Mouse (Mus musculus): ENCODE measurements around the gene Bcar3. TPM values are rescaled to one million over a fixed set of nuclear protein-coding genes. Genes with fewer than 3 reads are reported as not detected.

Gene Bcar3
- polyA plus RNA-seq, 1 experiment from 2014 or later: 33.8 TPM

DNA sequence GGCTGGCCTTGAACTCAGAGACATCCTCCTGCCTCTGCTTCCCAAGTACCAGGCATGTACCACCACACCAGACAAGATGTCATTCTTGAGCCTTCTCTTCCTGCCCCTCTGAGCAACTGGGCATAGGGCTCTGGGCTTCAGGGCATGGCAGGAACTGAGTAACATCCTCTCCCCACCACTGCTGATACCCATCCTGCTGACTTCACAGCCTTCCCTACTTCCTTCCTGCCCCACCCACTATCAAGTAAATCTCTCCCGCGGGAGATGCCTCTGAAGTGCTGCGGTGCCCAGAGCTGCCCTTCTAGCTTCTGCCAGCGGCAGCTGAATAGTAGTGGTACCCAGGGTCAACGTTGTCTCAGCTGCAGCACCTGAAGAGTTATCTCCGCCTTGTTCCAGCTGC is 84.7 kb downstream of the Bcar3 start:
- H3K9ac ChIP-seq (ENCODE audit: low read depth, low read length): no peak overlapping the region
- no peak overlapping the region for H3K4me3 ChIP-seq (ENCODE audit: low read depth, low read length)
- ATAC-seq: no peak
- no peak overlapping the region for H3K4me2 ChIP-seq (replicated peaks; ENCODE audit: low read depth)
- H3K27ac ChIP-seq (ENCODE audit: low read depth, low read length): no peak overlapping the region
- H3K27me3 ChIP-seq (replicated peaks; ENCODE audit: control insufficient read depth, insufficient read depth, low read length): no peaks in the 10 kb centered on the region
- no peak for TF ChIP-seq CTCF (IDR thresholded peaks at IDR 0.05; ENCODE audit: low read depth)
- no peaks in the 10 kb centered on the region for H3K4me1 ChIP-seq (replicated peaks; ENCODE audit: control insufficient read depth, insufficient read depth, low read length)
- H3K36me3 ChIP-seq (ENCODE audit: control insufficient read depth, insufficient read depth): no peaks in the 10 kb centered on the region
- no peaks in the 10 kb centered on the region for H3K9me3 ChIP-seq (ENCODE audit: control insufficient read depth)
- 60% methylated on average over 6 of the region's 6 CpGs for WGBS

DNA sequence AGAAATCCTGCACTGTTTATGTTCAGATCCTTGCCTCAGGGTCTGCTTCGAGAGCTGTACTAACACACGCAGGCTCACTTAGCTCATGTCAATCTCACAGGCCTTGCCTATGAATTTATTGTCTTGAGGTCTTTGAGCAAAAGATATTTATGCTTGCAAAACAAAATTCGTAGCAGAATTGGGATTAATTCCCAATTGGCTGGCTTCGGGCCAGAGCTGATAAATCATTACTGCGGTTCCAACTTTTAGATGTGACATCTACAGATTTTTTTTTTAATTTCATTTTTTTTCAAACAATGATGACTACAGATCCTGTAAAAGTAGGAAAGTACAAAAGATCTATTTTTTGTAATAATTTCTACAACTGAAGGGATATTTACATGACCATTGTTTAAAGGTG is 86.8 kb downstream of the Bcar3 start:
- Histone ChIP-seq H3K36me3 (ENCODE audit: control insufficient read depth, insufficient read depth) (no peaks in the 10 kb centered on the region), H3K4me2 (replicated peaks; ENCODE audit: low read depth) (no peak overlapping the region), H3K9me3 (ENCODE audit: control insufficient read depth) (no peaks in the 10 kb centered on the region), H3K9ac (ENCODE audit: low read depth, low read length) (no peak overlapping the region), H3K27me3 (replicated peaks; ENCODE audit: control insufficient read depth, insufficient read depth, low read length) (no peaks in the 10 kb centered on the region), H3K4me1 (replicated peaks; ENCODE audit: control insufficient read depth, insufficient read depth, low read length) (no peaks in the 10 kb centered on the region), H3K4me3 (ENCODE audit: low read depth, low read length) (no peak overlapping the region), H3K27ac (ENCODE audit: low read depth, low read length) (no peak overlapping the region)
- no peak for ATAC-seq
- no peak for TF ChIP-seq CTCF (IDR thresholded peaks at IDR 0.05; ENCODE audit: low read depth)
- WGBS: 76% methylated on average over 5 of the region's 5 CpGs

DNA sequence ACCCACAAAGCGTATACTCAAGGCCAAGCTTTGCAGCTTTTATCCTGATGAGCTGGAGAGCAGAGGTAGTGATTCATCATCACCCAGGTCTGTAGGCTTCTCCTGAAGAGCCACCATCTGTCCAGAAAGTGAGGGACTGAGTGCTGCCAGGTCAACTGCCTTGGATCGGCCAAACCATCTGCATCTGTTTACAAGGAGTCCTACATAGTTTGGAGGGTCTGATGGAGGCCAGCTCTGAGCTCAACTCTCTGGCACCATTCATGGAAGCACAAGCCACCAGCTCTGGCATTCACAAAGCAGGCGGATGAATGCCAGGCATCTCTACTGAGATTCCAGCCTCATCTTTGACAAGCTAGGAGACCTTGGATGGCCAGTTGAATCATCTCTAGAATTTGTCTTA is 87.7 kb downstream of the Bcar3 start:
- Histone ChIP-seq H3K36me3 (ENCODE audit: control insufficient read depth, insufficient read depth) (no peaks in the 10 kb centered on the region), H3K27me3 (replicated peaks; ENCODE audit: control insufficient read depth, insufficient read depth, low read length) (no peaks in the 10 kb centered on the region), H3K4me3 (ENCODE audit: low read depth, low read length) (no peak overlapping the region), H3K9ac (ENCODE audit: low read depth, low read length) (no peak overlapping the region), H3K4me2 (replicated peaks; ENCODE audit: low read depth) (no peak overlapping the region), H3K4me1 (replicated peaks; ENCODE audit: control insufficient read depth, insufficient read depth, low read length) (no peaks in the 10 kb centered on the region), H3K9me3 (ENCODE audit: control insufficient read depth) (no peaks in the 10 kb centered on the region), H3K27ac (ENCODE audit: low read depth, low read length) (no peak overlapping the region)
- no peak for ATAC-seq
- TF ChIP-seq CTCF (IDR thresholded peaks at IDR 0.05; ENCODE audit: low read depth): no peak
- WGBS: 84% methylated on average over 3 of the region's 3 CpGs

DNA sequence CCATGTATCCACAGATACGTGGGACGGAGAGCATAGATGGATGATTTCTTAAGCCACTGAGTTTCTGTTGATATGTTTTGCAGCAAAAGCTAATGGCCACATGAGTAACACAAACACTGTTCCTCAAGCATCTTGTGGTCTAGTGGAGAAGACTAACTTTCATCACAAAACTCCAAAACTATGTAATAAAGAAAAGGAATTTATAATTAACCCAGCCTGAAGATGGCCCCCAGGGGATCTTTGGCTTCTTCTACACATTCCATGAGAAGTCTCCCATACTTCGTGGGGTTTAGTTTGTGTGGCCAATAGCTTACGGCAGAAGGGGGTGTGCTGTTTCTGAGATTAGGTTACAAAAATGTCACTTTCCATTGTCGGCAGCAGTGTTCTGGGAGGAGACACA is 92.5 kb downstream of the Bcar3 start:
- 81% methylated on average over 5 of the region's 5 CpGs for WGBS
- no peak overlapping the region for H3K27ac ChIP-seq (ENCODE audit: low read depth, low read length)
- no peak for ATAC-seq
- no peaks in the 10 kb centered on the region for H3K27me3 ChIP-seq (replicated peaks; ENCODE audit: control insufficient read depth, insufficient read depth, low read length)
- no peak overlapping the region for H3K4me2 ChIP-seq (replicated peaks; ENCODE audit: low read depth)
- no peaks in the 10 kb centered on the region for H3K4me1 ChIP-seq (replicated peaks; ENCODE audit: control insufficient read depth, insufficient read depth, low read length)
- H3K36me3 ChIP-seq (ENCODE audit: control insufficient read depth, insufficient read depth): no peaks in the 10 kb centered on the region
- no peak for TF ChIP-seq CTCF (IDR thresholded peaks at IDR 0.05; ENCODE audit: low read depth)
- no peak overlapping the region for H3K4me3 ChIP-seq (ENCODE audit: low read depth, low read length)
- H3K9me3 ChIP-seq (ENCODE audit: control insufficient read depth): no peaks in the 10 kb centered on the region
- H3K9ac ChIP-seq (ENCODE audit: low read depth, low read length): no peak overlapping the region

DNA sequence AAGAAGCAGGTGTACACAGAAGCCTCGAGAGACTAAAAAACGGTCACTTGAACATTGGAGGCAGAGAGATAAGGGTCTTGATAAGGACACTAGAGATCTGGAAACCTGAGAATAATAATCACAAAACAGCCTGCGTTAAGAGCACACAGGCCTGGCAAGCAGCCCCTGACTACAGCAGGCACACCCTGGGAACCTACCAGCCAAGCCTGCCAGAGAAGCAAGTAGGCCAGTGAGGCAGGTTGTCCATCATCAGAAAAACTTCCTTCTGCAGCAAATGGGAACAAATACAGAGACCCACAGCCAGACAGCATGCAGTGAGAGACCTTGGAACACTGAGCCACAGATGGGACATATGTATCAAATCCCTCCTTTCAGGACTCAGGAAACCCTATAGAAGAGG is 93.8 kb downstream of the Bcar3 start:
- ATAC-seq: no peak
- H3K9ac ChIP-seq (ENCODE audit: low read depth, low read length): no peak overlapping the region
- TF ChIP-seq CTCF (IDR thresholded peaks at IDR 0.05; ENCODE audit: low read depth): no peak
- 38% methylated on average over 3 of the region's 3 CpGs for WGBS
- H3K4me1 ChIP-seq (replicated peaks; ENCODE audit: control insufficient read depth, insufficient read depth, low read length): no peaks in the 10 kb centered on the region
- H3K9me3 ChIP-seq (ENCODE audit: control insufficient read depth): no peaks in the 10 kb centered on the region
- H3K4me2 ChIP-seq (replicated peaks; ENCODE audit: low read depth): no peak overlapping the region
- no peak overlapping the region for H3K27ac ChIP-seq (ENCODE audit: low read depth, low read length)
- no peaks in the 10 kb centered on the region for H3K27me3 ChIP-seq (replicated peaks; ENCODE audit: control insufficient read depth, insufficient read depth, low read length)
- no peak overlapping the region for H3K4me3 ChIP-seq (ENCODE audit: low read depth, low read length)
- H3K36me3 ChIP-seq (ENCODE audit: control insufficient read depth, insufficient read depth): no peaks in the 10 kb centered on the region

DNA sequence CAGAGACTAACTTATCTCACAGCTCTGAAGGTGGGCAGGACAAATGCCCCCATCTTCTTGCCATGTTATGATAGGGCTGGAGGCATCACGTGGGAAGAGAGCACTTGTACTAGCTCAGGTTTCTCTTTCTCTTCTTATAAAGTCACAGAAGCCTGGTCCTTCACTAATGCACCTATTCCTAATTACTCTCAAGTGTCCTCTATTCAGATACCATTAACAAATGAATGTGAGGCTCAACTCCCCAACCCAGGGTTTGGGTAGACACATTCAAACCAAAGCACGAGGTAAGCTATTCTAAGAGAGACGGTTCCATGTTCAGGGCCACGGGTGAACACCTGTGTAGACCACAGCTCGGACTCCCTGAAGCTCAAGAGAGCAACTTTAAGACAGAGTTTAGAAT is 96.0 kb downstream of the Bcar3 start:
- Histone ChIP-seq H3K4me2 (replicated peaks; ENCODE audit: low read depth) (no peak overlapping the region), H3K36me3 (ENCODE audit: control insufficient read depth, insufficient read depth) (no peaks in the 10 kb centered on the region), H3K9ac (ENCODE audit: low read depth, low read length) (no peak overlapping the region), H3K27me3 (replicated peaks; ENCODE audit: control insufficient read depth, insufficient read depth, low read length) (no peaks in the 10 kb centered on the region), H3K4me3 (ENCODE audit: low read depth, low read length) (no peak overlapping the region), H3K4me1 (replicated peaks; ENCODE audit: control insufficient read depth, insufficient read depth, low read length) (no peaks in the 10 kb centered on the region), H3K9me3 (ENCODE audit: control insufficient read depth) (no peaks in the 10 kb centered on the region), H3K27ac (ENCODE audit: low read depth, low read length) (no peak overlapping the region)
- 88% methylated on average over 5 of the region's 5 CpGs for WGBS
- ATAC-seq: no peak
- TF ChIP-seq CTCF (IDR thresholded peaks at IDR 0.05; ENCODE audit: low read depth): no peak

DNA sequence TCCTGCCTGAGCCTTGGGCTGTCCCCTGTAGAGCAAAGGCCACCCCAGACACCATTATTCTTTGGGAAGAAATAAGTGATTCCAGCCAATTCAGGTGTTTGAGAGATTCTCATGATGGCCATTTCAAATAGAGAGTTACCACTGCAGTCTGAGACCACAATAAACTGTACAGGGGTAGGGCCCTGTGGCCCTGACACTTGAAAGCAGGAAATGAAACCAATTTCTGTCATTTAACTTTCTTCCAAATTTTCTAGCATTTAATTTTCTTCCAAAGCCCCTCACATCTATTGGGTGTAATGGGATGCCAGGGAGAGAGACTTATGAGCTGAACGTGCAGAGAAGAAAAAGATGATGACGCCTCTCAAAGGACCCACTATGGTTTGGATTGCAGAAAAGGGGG is 97.2 kb downstream of the Bcar3 start:
- Histone ChIP-seq H3K9ac (ENCODE audit: low read depth, low read length) (no peak overlapping the region), H3K4me3 (ENCODE audit: low read depth, low read length) (no peak overlapping the region), H3K4me1 (replicated peaks; ENCODE audit: control insufficient read depth, insufficient read depth, low read length) (no peaks in the 10 kb centered on the region), H3K36me3 (ENCODE audit: control insufficient read depth, insufficient read depth) (no peaks in the 10 kb centered on the region), H3K4me2 (replicated peaks; ENCODE audit: low read depth) (no peak overlapping the region), H3K27ac (ENCODE audit: low read depth, low read length) (no peak overlapping the region), H3K9me3 (ENCODE audit: control insufficient read depth) (no peaks in the 10 kb centered on the region), H3K27me3 (replicated peaks; ENCODE audit: control insufficient read depth, insufficient read depth, low read length) (no peaks in the 10 kb centered on the region)
- no peak for TF ChIP-seq CTCF (IDR thresholded peaks at IDR 0.05; ENCODE audit: low read depth)
- WGBS: 87% methylated on average over 2 of the region's 2 CpGs
- ATAC-seq: no peak

All from intestine, postnatal 0 days (tissue).